Mouse (Mus musculus) E14TG2a.4 (cell line): ENCODE results near the gene Rapgef5.

Experiments
- CTCF ChIP-seq: conservative IDR thresholded peaks from 2 replicates; pipeline ENCODE4 v1.5.1; 2014; ENCODE audit warnings: low read length
- NANOG ChIP-seq: IDR thresholded peaks from 2 replicates; pipeline ENCODE4 v1.6.1; 2014; ENCODE audit warnings: borderline replicate concordance, low read length, mixed read lengths

GRCm38 (mm10) chr12:117760846-117761245 is 244.6 kb downstream of the Rapgef5 start:
- TF ChIP-seq CTCF, result no peak
- no peak for TF ChIP-seq NANOG
